Mouse (Mus musculus): Measurements from ENCODE around the gene Rangap1.

Gene Rangap1

GRCm38 (mm10) chr15:81744992-81745600, at the start of gene Rangap1, which contains the start of gene Zc3h7b:
Rangap1 (minus strand) TSS chr15:81745530.
Zc3h7b (plus strand) TSS chr15:81745057.
- peak; percentile 51 to 68 for DNase-seq (ENCODE audit: low spot score in 2 of 2)

GRCm38 (mm10) chr15:81792444-81792843, 47.1 kb upstream of the Rangap1 start:
- no peak for DNase-seq (ENCODE audit: low spot score in 2 of 2)

GRCm38 (mm10) chr15:81787525-81787924, 42.2 kb upstream of the Rangap1 start:
- DNase-seq (ENCODE audit: low spot score in 2 of 2) = no peak

GRCm38 (mm10) chr15:81785701-81786100, 40.4 kb upstream of the Rangap1 start:
- no peak for DNase-seq (ENCODE audit: low spot score in 2 of 2)

- no peak for DNase-seq (ENCODE audit: low spot score in 2 of 2)
These were observed 39.4 kb upstream of the Rangap1 start for GRCm38 (mm10) chr15:81784762-81785161.

GRCm38 (mm10) chr15:81781816-81782215, 36.5 kb upstream of the Rangap1 start:
- DNase-seq (ENCODE audit: low spot score in 2 of 2) = no peak

GRCm38 (mm10) chr15:81776631-81777422, 31.5 kb upstream of the Rangap1 start:
- no peak for DNase-seq (ENCODE audit: low spot score in 2 of 2)

GRCm38 (mm10) chr15:81774505-81775171, 29.3 kb upstream of the Rangap1 start:
- no peak for DNase-seq (ENCODE audit: low spot score in 2 of 2)

- DNase-seq (ENCODE audit: low spot score in 2 of 2) = no peak
These were observed 27.2 kb upstream of the Rangap1 start for GRCm38 (mm10) chr15:81772431-81773120.

GRCm38 (mm10) chr15:81769037-81769436, 23.7 kb upstream of the Rangap1 start:
- no peak for DNase-seq (ENCODE audit: low spot score in 2 of 2)

- no peak for DNase-seq (ENCODE audit: low spot score in 2 of 2)
These were observed 21.1 kb upstream of the Rangap1 start for GRCm38 (mm10) chr15:81766439-81766838.

- DNase-seq (ENCODE audit: low spot score in 2 of 2) = no peak
These were observed 20.3 kb upstream of the Rangap1 start for GRCm38 (mm10) chr15:81765651-81766050.

- DNase-seq (ENCODE audit: low spot score in 2 of 2) = no peak
These were observed 19.2 kb upstream of the Rangap1 start for GRCm38 (mm10) chr15:81764573-81764972.

GRCm38 (mm10) chr15:81761959-81762358, 16.6 kb upstream of the Rangap1 start:
- DNase-seq (ENCODE audit: low spot score in 2 of 2) = no peak

- no peak for DNase-seq (ENCODE audit: low spot score in 2 of 2)
These were observed 16.1 kb upstream of the Rangap1 start for GRCm38 (mm10) chr15:81761381-81761780.

- no peak for DNase-seq (ENCODE audit: low spot score in 2 of 2)
These were observed 15.2 kb upstream of the Rangap1 start for GRCm38 (mm10) chr15:81760361-81761079.

GRCm38 (mm10) chr15:81759542-81759941, 14.2 kb upstream of the Rangap1 start:
- DNase-seq (ENCODE audit: low spot score in 2 of 2) = no peak

- DNase-seq (ENCODE audit: low spot score in 2 of 2) = no peak
These were observed 13.4 kb upstream of the Rangap1 start for GRCm38 (mm10) chr15:81758701-81759100.

- no peak for DNase-seq (ENCODE audit: low spot score in 2 of 2)
These were observed 8.3 kb upstream of the Rangap1 start for GRCm38 (mm10) chr15:81753669-81754068.

- DNase-seq (ENCODE audit: low spot score in 2 of 2) = no peak
These were observed 4.4 kb upstream of the Rangap1 start for GRCm38 (mm10) chr15:81749742-81750141.

GRCm38 (mm10) chr15:81745601-81746114, 328 bp upstream of the Rangap1 start:
- peak; percentile 67 to 82 for DNase-seq (ENCODE audit: low spot score in 2 of 2)

Data from cerebellum, postnatal 4 days (tissue).